Mouse (Mus musculus) kidney, postnatal 0 days (tissue): Measurements from ENCODE around the gene 1600002K03Rik. TPM values are rescaled to one million over a fixed set of nuclear protein-coding genes. Genes with fewer than 3 reads are reported as not detected.

ENCODE experiments used
- ATAC-seq: fragments of 200-750 bp; cut with Nextera tagmentation; replicated peaks from 2 replicates; pipeline ENCODE4 v1.8.0; 2017; ENCODE audit warnings: low read depth, moderate number of reproducible peaks, moderate TSS enrichment, moderate library complexity; ENCODE audit not compliant: low FRiP score
- DNase-seq: peaks from one replicate; pipeline ENCODE4 v3.0.0-alpha.2; 2016; ENCODE audit warnings: low spot score
- H3K27ac ChIP-seq: fragments of 300-500 bp; sonication (generic); 2 replicates; pipeline ENCODE4 v1.5.1; 2014; ENCODE audit warnings: mild to moderate bottlenecking
- H3K27me3 ChIP-seq: fragments of 300-500 bp; sonication (generic); 2 replicates; pipeline ENCODE4 v1.6.1; 2014; ENCODE audit warnings: low read length, mixed read lengths; ENCODE audit not compliant: insufficient read depth
- H3K36me3 ChIP-seq: fragments of 300-500 bp; sonication (generic); 2 replicates; pipeline ENCODE4 v1.6.1; 2014; ENCODE audit warnings: low read length, mixed read lengths; ENCODE audit not compliant: insufficient read depth
- H3K4me1 ChIP-seq: fragments of 300-500 bp; sonication (generic); replicated peaks from 2 replicates; pipeline ENCODE4 v1.6.1; 2014; ENCODE audit warnings: antibody characterized with exemption, low read length, mixed read lengths; ENCODE audit not compliant: insufficient read depth
- H3K4me2 ChIP-seq: fragments of 300-500 bp; sonication (generic); 2 replicates; pipeline ENCODE4 v1.6.1; 2014; ENCODE audit warnings: mild to moderate bottlenecking, low read length, moderate library complexity, mixed read lengths
- H3K4me3 ChIP-seq: fragments of 300-500 bp; sonication (generic); replicated peaks from 2 replicates; pipeline ENCODE4 v1.5.1; 2014; ENCODE audit warnings: low read depth, low read length
- H3K9ac ChIP-seq: fragments of 300-500 bp; sonication (generic); 2 replicates; pipeline ENCODE4 v1.6.1; 2014; ENCODE audit warnings: low read depth, low read length
- H3K9me3 ChIP-seq: fragments of 300-500 bp; sonication (generic); replicated peaks from 2 replicates; pipeline ENCODE4 v1.6.1; 2016; ENCODE audit warnings: low read length, inconsistent platforms, mixed read lengths
- CTCF ChIP-seq: IDR thresholded peaks from 2 replicates; pipeline ENCODE4 v1.5.1; 2016; ENCODE audit warnings: antibody characterized with exemption, low read depth, mild to moderate bottlenecking, moderate library complexity
- WGBS: fragments of 180-500 bp; shearing (Covaris S2); extraction: QIAGEN DNeasy Blood & Tissue Kit; methylation state at CpG from one replicate; pipeline ENCODE4 v1.1.7; 2014; 5-methylcytosine and 5-hydroxymethylcytosine counted together
- polyA plus RNA-seq: library from polyadenylated mRNA; unstranded; fragments of >200 nt; fragmentation: Nextera tagmentation; extraction: Ambion mirVana; gene quantifications from 2 replicates; pipeline ENCODE4 v1.2.1, GENCODE M21; 2015

1600002K03Rik gene
- polyA plus RNA-seq, 1 experiment from 2014 or later = 11.0 TPM

GRCm38 (mm10) chr10:80131316-80131951, 41.3 kb upstream of the 1600002K03Rik start:
- Histone ChIP-seq H3K27me3 (no peaks in the 10 kb centered on the region), H3K9ac (no peak overlapping the region), H3K36me3 (peaks cover 38% of the 10 kb centered on the region), H3K4me1 (peaks cover 7% of the 10 kb centered on the region; the same call in 1 of the 2 replicates), H3K9me3 (no peaks in the 10 kb centered on the region), H3K4me3 (0 out of 2 replicates have a peak overlapping the region, but pooled peaks have one; percentile 10), H3K27ac (no peak overlapping the region), H3K4me2 (peak overlapping the region; percentile 23; the same call in 1 of the 2 replicates)
- TF ChIP-seq CTCF = no peak
- ATAC-seq (peak; percentile 42; the same call in 1 of the 2 replicates), DNase-seq (peak; percentile 53)
- 25% methylated on average over 55 of the region's 55 CpGs for WGBS

DNA sequence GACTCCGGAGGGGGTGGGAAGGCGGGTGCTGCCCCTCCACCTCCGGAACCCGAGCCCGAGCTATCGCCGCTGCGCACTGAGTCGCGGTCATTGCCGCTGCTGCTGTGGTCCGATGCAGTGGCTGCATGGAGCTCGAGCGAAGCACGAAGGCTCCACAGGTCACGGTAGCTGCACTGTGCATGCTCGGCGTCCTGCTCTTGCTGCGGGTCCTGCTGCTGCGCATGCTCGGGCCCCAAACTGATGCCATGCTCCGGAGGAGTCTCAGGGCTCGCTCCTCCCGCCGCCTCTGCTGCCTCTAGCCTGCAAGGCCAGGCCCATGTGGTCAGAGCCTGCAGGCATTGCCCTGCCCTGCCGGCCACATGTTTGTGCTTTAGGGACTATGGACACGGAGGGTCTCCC, 40.8 kb upstream of the 1600002K03Rik start:
- no peak for TF ChIP-seq CTCF

GRCm38 (mm10) chr10:80133226-80133849, 39.4 kb upstream of the 1600002K03Rik start:
- Histone ChIP-seq H3K4me2 (no peak overlapping the region), H3K4me3 (no peak overlapping the region), H3K4me1 (peaks cover 25% of the 10 kb centered on the region; the same call in 1 of the 2 replicates), H3K9ac (no peak overlapping the region), H3K36me3 (peaks cover 20% of the 10 kb centered on the region), H3K27me3 (no peaks in the 10 kb centered on the region), H3K9me3 (no peaks in the 10 kb centered on the region), H3K27ac (no peak overlapping the region)
- DNase-seq (no peak), ATAC-seq (no peak)
- peak; percentile 25; the same call in 1 of the 2 replicates for TF ChIP-seq CTCF
- 70% methylated on average over 8 of the region's 8 CpGs for WGBS

More for the DNA sequence above, 40.8 kb upstream of the 1600002K03Rik start:
- Histone ChIP-seq H3K27ac (no peak overlapping the region), H3K4me2 (peak overlapping the region; percentile 23; the same call in 1 of the 2 replicates), H3K27me3 (no peaks in the 10 kb centered on the region), H3K9ac (no peak overlapping the region), H3K36me3 (peaks cover 34% of the 10 kb centered on the region), H3K4me1 (peaks cover 12% of the 10 kb centered on the region; the same call in 1 of the 2 replicates), H3K9me3 (no peaks in the 10 kb centered on the region), H3K4me3 (no peak overlapping the region)
- DNase-seq (no peak), ATAC-seq (no peak; the same call in 1 of the 2 replicates)
- 47% methylated on average over 27 of the region's 27 CpGs for WGBS

DNA sequence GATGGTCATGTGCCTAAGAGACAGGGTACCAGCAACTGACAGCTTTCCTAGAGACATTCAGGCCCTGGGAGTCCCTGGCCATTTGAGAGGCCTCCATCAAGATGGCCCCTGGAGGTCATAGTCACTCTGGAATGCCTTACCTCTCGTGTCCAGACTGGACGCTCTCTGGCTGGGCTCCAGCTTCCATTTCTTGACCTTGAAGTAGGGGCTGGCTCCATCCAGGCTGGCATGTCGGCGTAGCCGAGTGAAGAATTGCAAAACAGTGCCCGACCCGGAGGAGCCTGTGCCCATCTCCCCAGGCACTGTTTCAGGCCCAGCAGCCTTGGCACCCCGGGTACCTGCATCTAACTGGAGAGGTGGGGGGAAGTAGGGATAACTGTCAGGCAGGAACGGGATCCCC, 38.3 kb upstream of the 1600002K03Rik start:
- H3K4me2 ChIP-seq = no peak overlapping the region
- H3K9ac ChIP-seq = no peak overlapping the region
- H3K36me3 ChIP-seq = peaks cover 10% of the 10 kb centered on the region
- H3K27me3 ChIP-seq = no peaks in the 10 kb centered on the region
- H3K27ac ChIP-seq = no peak overlapping the region
- no peak for DNase-seq
- no peaks in the 10 kb centered on the region for H3K9me3 ChIP-seq
- TF ChIP-seq CTCF = no peak
- 76% methylated on average over 9 of the region's 9 CpGs for WGBS
- ATAC-seq = no peak
- H3K4me3 ChIP-seq = no peak overlapping the region
- H3K4me1 ChIP-seq = peaks cover 30% of the 10 kb centered on the region; the same call in 1 of the 2 replicates

DNA sequence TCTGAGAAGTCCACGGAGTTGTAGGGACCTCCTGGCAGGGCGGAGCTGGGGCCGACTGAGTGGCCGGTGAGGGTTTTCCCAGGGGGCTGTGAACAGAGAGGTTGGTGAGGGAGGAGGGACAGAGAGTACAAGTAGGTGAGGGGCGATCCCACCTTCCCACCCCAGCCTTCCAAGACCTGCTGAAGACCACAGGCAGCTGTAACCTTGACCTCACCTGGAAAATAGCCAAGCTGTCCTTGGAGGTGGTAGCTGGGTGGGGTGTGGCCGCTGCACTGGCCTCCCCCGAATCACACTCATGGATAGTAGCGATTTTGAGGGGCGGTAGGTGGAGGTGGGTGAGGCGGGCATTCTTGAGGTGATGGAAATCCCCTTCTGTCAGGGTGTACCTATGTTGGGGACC, 37.6 kb upstream of the 1600002K03Rik start:
- Histone ChIP-seq H3K27me3 (no peaks in the 10 kb centered on the region), H3K9ac (no peak overlapping the region), H3K4me2 (no peak overlapping the region), H3K4me3 (no peak overlapping the region), H3K36me3 (peaks cover 2% of the 10 kb centered on the region; the same call in 1 of the 2 replicates), H3K4me1 (peaks cover 30% of the 10 kb centered on the region; the same call in 1 of the 2 replicates), H3K9me3 (no peaks in the 10 kb centered on the region), H3K27ac (no peak overlapping the region)
- ATAC-seq (no peak), DNase-seq (no peak)
- WGBS = 83% methylated on average over 10 of the region's 10 CpGs
- TF ChIP-seq CTCF = no peak

- Histone ChIP-seq H3K27ac (no peak overlapping the region), H3K9me3 (no peaks in the 10 kb centered on the region), H3K27me3 (no peaks in the 10 kb centered on the region), H3K9ac (no peak overlapping the region), H3K4me3 (no peak overlapping the region), H3K4me2 (no peak overlapping the region), H3K4me1 (peaks cover 30% of the 10 kb centered on the region; the same call in 1 of the 2 replicates), H3K36me3 (no peaks in the 10 kb centered on the region)
- DNase-seq = no peak
- no peak for TF ChIP-seq CTCF
- no peak for ATAC-seq
- WGBS = 93% methylated on average over 1 of the region's 1 CpGs
These were observed 37.1 kb upstream of the 1600002K03Rik start for GRCm38 (mm10) chr10:80135641-80136040.
